Comparison of ENCODE assay signal across 8 mouse cellular contexts in genomic region chr17:56473611-56473905, GRCm38 (mm10). TPM values are rescaled to one million over a fixed set of nuclear protein-coding genes. Genes with fewer than 3 reads are reported as not detected.
DNase-seq lines count a peak whose midpoint lies in the region; ATAC-seq lines count a peak whose summit lies in the region.

No protein-coding gene starts in this region.

- peak overlapping the region; percentile 97 for H3K4me2 ChIP-seq in kidney, embryonic 16.5 days (replicated peaks; ENCODE audit: low read depth, low read length)
- peak overlapping the region; percentile 97 for H3K4me2 ChIP-seq in embryonic facial prominence, embryonic 13.5 days
- peak overlapping the region; percentile 99 for H3K4me2 ChIP-seq in intestine, embryonic 16.5 days (ENCODE audit: low read depth, low read length)

- peaks cover 68% of the 10 kb centered on the region for H3K4me1 ChIP-seq in kidney, embryonic 16.5 days (ENCODE audit: insufficient read depth, low read length)
- H3K4me1 ChIP-seq in embryonic facial prominence, embryonic 13.5 days = peaks cover 73% of the 10 kb centered on the region
- peaks cover 65% of the 10 kb centered on the region for H3K4me1 ChIP-seq in intestine, embryonic 16.5 days (ENCODE audit: control insufficient read depth, insufficient read depth, low read length)

- no peak for DNase-seq in kidney, postnatal 10 days
- DNase-seq in neural tube, embryonic 10.5 days (ENCODE audit: extremely low spot score, low spot score) = peak; percentile 45
- DNase-seq in right cerebral cortex, postnatal 25 days = no peak
- no peak for DNase-seq in left cerebral cortex, postnatal 25 days (ENCODE audit: low spot score in 2 of 2)

- H3K9me3 ChIP-seq in kidney, embryonic 16.5 days (ENCODE audit: low read length) = peaks cover 7% of the 10 kb centered on the region; the same call in 1 of the 2 replicates
- no peaks in the 10 kb centered on the region; the same call in 1 of the 2 replicates for H3K9me3 ChIP-seq in embryonic facial prominence, embryonic 13.5 days
- H3K9me3 ChIP-seq in intestine, embryonic 16.5 days (ENCODE audit: control insufficient read depth, low read length) = no peaks in the 10 kb centered on the region

- 4% methylated on average over 11 of the region's 11 CpGs for WGBS in kidney, embryonic 16.5 days
- WGBS in embryonic facial prominence, embryonic 13.5 days = 2% methylated on average over 11 of the region's 11 CpGs
- 6% methylated on average over 11 of the region's 11 CpGs for WGBS in intestine, embryonic 16.5 days

- intact Hi-C loops in left cerebral cortex, postnatal 25 days (cut with DNase I) = no loop called here

- peaks cover 21% of the 10 kb centered on the region for H3K27me3 ChIP-seq in kidney, embryonic 16.5 days (ENCODE audit: insufficient read depth, low read length)
- peaks cover 53% of the 10 kb centered on the region for H3K27me3 ChIP-seq in embryonic facial prominence, embryonic 13.5 days
- peaks cover 33% of the 10 kb centered on the region for H3K27me3 ChIP-seq in intestine, embryonic 16.5 days (replicated peaks; ENCODE audit: control insufficient read depth, insufficient read depth, low read length)

- no peak overlapping the region for H3K27ac ChIP-seq in kidney, embryonic 16.5 days (ENCODE audit: low read length)
- no peak overlapping the region for H3K27ac ChIP-seq in embryonic facial prominence, embryonic 13.5 days
- no peak overlapping the region for H3K27ac ChIP-seq in intestine, embryonic 16.5 days (ENCODE audit: low read length)

- peak overlapping the region; percentile 85 for H3K9ac ChIP-seq in kidney, embryonic 16.5 days (replicated peaks; ENCODE audit: low read length)
- peak overlapping the region; percentile 87 for H3K9ac ChIP-seq in embryonic facial prominence, embryonic 13.5 days
- H3K9ac ChIP-seq in intestine, embryonic 16.5 days (ENCODE audit: low read depth, low read length) = peak overlapping the region; percentile 84

- ATAC-seq in kidney, embryonic 16.5 days (ENCODE audit: low FRiP score, low TSS enrichment) = no peak
- no peak for ATAC-seq in embryonic facial prominence, embryonic 13.5 days (ENCODE audit: insufficient number of reproducible peaks, insufficient read depth, low FRiP score, low TSS enrichment, low read depth)
- no peak for ATAC-seq in intestine, embryonic 16.5 days
- no peak for ATAC-seq in frontal cortex, adult (ENCODE audit: low TSS enrichment)

- H3K36me3 ChIP-seq in kidney, embryonic 16.5 days (ENCODE audit: insufficient read depth, low read length) = 0 out of 2 replicates have a peak, but pooled peaks cover under 1% of the 10 kb centered on the region
- 0 out of 2 replicates have a peak, but pooled peaks cover 1% of the 10 kb centered on the region for H3K36me3 ChIP-seq in embryonic facial prominence, embryonic 13.5 days
- no peaks in the 10 kb centered on the region for H3K36me3 ChIP-seq in intestine, embryonic 16.5 days (ENCODE audit: control insufficient read depth, insufficient read depth, low read length)

- H3K4me3 ChIP-seq in kidney, embryonic 16.5 days (ENCODE audit: low read length) = peak overlapping the region; percentile 76
- peak overlapping the region; percentile 79 for H3K4me3 ChIP-seq in embryonic facial prominence, embryonic 13.5 days
- peak overlapping the region; percentile 73 for H3K4me3 ChIP-seq in intestine, embryonic 16.5 days (ENCODE audit: low read length)

RNA-seq across cellular contexts. Expression of gene Ptprs, which starts 2.7 kb away (rescaled TPM):
- 76.1 and 87.2 TPM in 2 replicates for polyA plus RNA-seq in kidney, embryonic 16.5 days (2015; fragmentation: Nextera tagmentation; extraction: Ambion mirVana)
- polyA plus RNA-seq in embryonic facial prominence, embryonic 13.5 days (2015; fragmentation: Nextera tagmentation; extraction: Ambion mirVana) = 120 and 121 TPM in 2 replicates
- 34.4 and 37.3 TPM in 2 replicates for polyA plus RNA-seq in intestine, embryonic 16.5 days (2015; fragmentation: Nextera tagmentation; extraction: Ambion mirVana)
- total RNA-seq in left cerebral cortex, postnatal 25 days (2021) = 100 to 1,000 TPM; 621 to 622 TPM

RNA-seq across cellular contexts. Expression of gene Znrf4, which starts 38.7 kb away (rescaled TPM):
- not detected in 2 replicates for polyA plus RNA-seq in kidney, embryonic 16.5 days (2015; fragmentation: Nextera tagmentation; extraction: Ambion mirVana)
- polyA plus RNA-seq in embryonic facial prominence, embryonic 13.5 days (2015; fragmentation: Nextera tagmentation; extraction: Ambion mirVana) = not detected in 2 replicates
- not detected in 2 replicates for polyA plus RNA-seq in intestine, embryonic 16.5 days (2015; fragmentation: Nextera tagmentation; extraction: Ambion mirVana)
- not detected for total RNA-seq in left cerebral cortex, postnatal 25 days (2021)
